Mouse (Mus musculus) bone marrow macrophage, adult 2 months (primary cell): ENCODE measurements at regions not wholly inside any gene's neighbourhood (a gene's known extent, or its start where the extent isn't known, plus 50 kb on each side); places are given as distances from the start of the nearest gene placed in this dataset.

Experiments
- CTCF ChIP-seq: IDR thresholded peaks from 2 replicates; pipeline ENCODE4 v1.5.1; 2012; ENCODE audit warnings: low read depth, mild to moderate bottlenecking, low read length, moderate library complexity
- POLR2A ChIP-seq: IDR thresholded peaks from 2 replicates; pipeline ENCODE4 v1.6.1; 2012; ENCODE audit warnings: mild to moderate bottlenecking, low read depth, low read length, borderline replicate concordance

DNA sequence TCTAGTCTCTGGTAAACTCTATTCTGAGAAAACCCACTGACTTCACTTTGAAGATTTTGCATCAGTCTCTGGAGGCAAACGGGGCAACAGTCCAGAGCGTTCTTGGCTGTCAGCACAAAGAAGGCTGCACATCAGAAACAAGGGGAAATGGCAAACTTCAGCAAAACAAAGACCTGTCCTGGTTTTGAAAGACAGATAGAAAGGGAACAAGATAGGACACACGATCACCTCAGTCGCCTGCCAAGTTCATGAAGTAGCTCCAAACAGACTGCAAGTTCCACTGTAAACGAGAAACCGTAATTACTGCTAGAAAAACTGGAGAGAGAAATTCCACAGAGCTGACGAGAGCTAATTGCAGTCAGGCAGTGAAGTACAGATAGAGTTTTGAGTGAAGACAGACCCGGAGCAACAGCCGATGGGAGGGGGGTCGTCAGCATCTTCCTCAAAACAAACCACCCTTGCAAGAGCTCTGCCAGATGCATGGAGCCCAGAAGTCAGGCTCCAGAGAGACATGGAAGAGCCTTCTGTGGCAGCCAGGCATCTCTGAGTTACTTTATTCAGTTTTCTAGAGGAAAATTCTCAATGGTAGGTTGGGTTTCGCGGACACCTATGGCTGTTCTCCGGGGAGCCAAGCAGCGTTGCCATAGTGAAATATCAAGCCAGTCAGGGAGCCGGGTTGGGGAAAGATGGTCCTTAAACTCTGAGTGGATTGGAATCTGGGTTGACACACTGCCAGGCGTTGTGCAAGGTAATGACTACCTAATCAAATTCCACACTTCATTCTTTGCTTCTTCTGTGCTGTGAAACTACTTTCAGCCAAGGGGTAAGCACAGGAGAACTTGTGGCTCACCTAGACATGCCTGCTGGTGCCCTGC, 558.8 kb upstream of the Map3k7 start:
- TF ChIP-seq POLR2A (no peak), CTCF (no peak)
